Mouse (Mus musculus) forebrain, embryonic 14.5 days (tissue): ENCODE data around the gene Synj1. TPM values are rescaled to one million over a fixed set of nuclear protein-coding genes. Genes with fewer than 3 reads are reported as not detected.

Source experiments
- ATAC-seq: fragments of 200-750 bp; cut with Nextera tagmentation; 2 replicates; pipeline ENCODE4 v1.8.0; 2017; ENCODE audit warnings: mild to moderate bottlenecking, moderate library complexity
- DNase-seq: peaks from one replicate; pipeline ENCODE4 v3.0.0-alpha.2; 2015; ENCODE audit warnings: low spot score
- H3K27ac ChIP-seq: fragments of 300-500 bp; sonication (generic); 2 replicates; pipeline ENCODE4 v1.5.1; 2014; ENCODE audit warnings: low read depth, mild to moderate bottlenecking, control low read depth, low read length, moderate library complexity
- H3K27me3 ChIP-seq: fragments of 300-500 bp; sonication (generic); replicated peaks from 2 replicates; pipeline ENCODE4 v1.6.1; 2014; ENCODE audit warnings: low read length, control low read depth, mixed read lengths; ENCODE audit not compliant: control insufficient read depth, insufficient read depth
- H3K36me3 ChIP-seq: fragments of 300-500 bp; sonication (generic); 2 replicates; pipeline ENCODE4 v1.6.1; 2014; ENCODE audit warnings: low read length, control low read depth; ENCODE audit not compliant: control insufficient read depth, insufficient read depth
- H3K4me1 ChIP-seq: fragments of 300-500 bp; sonication (generic); 2 replicates; pipeline ENCODE4 v1.6.1; 2014; ENCODE audit warnings: antibody characterized with exemption, low read length, control low read depth; ENCODE audit not compliant: control insufficient read depth, insufficient read depth
- H3K4me2 ChIP-seq: fragments of 300-500 bp; sonication (generic); 2 replicates; pipeline ENCODE4 v1.6.1; 2014; ENCODE audit warnings: mild to moderate bottlenecking, control low read depth, low read length
- H3K4me3 ChIP-seq: fragments of 300-500 bp; sonication (generic); 2 replicates; pipeline ENCODE4 v1.5.1; 2014; ENCODE audit warnings: low read depth, low read length, control low read depth
- H3K9ac ChIP-seq: fragments of 300-500 bp; sonication (generic); 2 replicates; pipeline ENCODE4 v1.6.1; 2014; ENCODE audit warnings: mild to moderate bottlenecking, low read length, control low read depth, moderate library complexity
- H3K9me3 ChIP-seq: fragments of 300-500 bp; sonication (generic); replicated peaks from 2 replicates; pipeline ENCODE4 v1.6.1; 2016; ENCODE audit warnings: low read length, control low read depth, mixed read lengths; ENCODE audit not compliant: control insufficient read depth
- WGBS: fragments of 180-500 bp; shearing (Covaris S2); extraction: QIAGEN DNeasy Blood & Tissue Kit; methylation state at CpG from one replicate; pipeline ENCODE4 v1.1.7; 2014; 5-methylcytosine and 5-hydroxymethylcytosine counted together
- polyA plus RNA-seq: library from polyadenylated mRNA; unstranded; fragments of >200 nt; fragmentation: Nextera tagmentation; extraction: Ambion mirVana; gene quantifications from 2 replicates; pipeline ENCODE4 v1.2.1, GENCODE M21; 2014

The Synj1 gene
- polyA plus RNA-seq, 1 experiment from 2014 or later = 29.7 TPM

DNA sequence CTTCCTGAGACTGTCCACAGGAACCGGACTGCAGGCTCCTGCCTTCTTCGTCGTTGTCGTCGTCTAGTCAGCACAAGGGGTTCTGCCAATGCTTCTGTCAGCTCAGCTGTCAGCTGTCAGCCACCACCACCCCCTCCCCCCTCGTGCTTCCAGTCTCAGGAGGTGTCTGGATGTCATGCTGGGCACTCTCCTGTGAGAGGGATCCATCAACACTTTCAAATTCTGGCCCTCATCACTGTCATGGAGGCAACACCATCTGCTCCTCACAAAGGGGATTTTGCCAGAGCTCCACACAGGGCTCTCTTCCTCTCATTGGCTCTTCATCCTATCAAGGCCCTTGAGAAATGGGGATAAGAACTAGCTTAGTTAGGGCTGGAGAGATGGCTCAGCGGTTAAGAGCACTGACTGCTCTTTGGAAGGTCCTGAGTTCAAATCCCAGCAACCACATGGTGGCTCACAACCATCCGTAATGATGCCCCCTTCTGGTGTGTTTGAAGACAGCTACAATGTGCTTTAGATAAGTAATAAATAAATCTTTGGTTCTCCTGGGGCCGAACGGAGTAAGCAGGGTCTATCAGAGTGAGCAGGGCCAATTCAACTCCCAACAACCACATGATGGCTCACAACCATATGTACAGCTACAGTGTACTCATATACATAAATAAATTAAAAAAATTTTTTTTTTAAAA lies 89.5 kb downstream of the Synj1 start:
- H3K9me3 ChIP-seq = no peaks in the 10 kb centered on the region
- no peak overlapping the region for H3K9ac ChIP-seq
- 0 out of 2 replicates have a peak, but pooled peaks cover 5% of the 10 kb centered on the region for H3K36me3 ChIP-seq
- peaks cover 5% of the 10 kb centered on the region; the same call in 1 of the 2 replicates for H3K4me1 ChIP-seq
- DNase-seq (peak; percentile 79), ATAC-seq (peak; percentile 85)
- no peaks in the 10 kb centered on the region for H3K27me3 ChIP-seq
- H3K4me3 ChIP-seq = no peak overlapping the region
- H3K27ac ChIP-seq = peak overlapping the region; percentile 44; the same call in 1 of the 2 replicates
- 61% methylated on average over 10 of the region's 10 CpGs for WGBS
- no peak overlapping the region for H3K4me2 ChIP-seq

DNA sequence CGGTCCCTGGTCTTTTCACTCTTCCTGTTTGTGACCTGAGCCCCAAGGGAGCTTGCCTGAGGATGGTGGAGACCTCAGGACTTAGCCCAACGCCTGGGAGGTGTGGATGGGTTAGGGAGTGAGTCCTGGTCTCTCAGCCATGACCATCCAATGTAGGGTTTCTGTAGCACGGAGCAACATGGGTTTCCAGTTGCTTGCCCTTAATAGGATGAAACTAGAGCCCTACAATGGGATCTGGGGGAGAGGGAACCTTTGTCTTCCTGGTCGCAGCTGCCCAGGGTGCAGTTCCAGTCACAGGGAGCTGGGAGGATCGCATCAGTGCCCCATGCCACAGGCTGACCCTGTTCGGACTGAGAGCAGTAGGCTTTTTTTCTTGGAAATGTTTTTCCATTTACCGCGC lies 94.0 kb downstream of the Synj1 start:
- H3K36me3 ChIP-seq = no peaks in the 10 kb centered on the region

DNA sequence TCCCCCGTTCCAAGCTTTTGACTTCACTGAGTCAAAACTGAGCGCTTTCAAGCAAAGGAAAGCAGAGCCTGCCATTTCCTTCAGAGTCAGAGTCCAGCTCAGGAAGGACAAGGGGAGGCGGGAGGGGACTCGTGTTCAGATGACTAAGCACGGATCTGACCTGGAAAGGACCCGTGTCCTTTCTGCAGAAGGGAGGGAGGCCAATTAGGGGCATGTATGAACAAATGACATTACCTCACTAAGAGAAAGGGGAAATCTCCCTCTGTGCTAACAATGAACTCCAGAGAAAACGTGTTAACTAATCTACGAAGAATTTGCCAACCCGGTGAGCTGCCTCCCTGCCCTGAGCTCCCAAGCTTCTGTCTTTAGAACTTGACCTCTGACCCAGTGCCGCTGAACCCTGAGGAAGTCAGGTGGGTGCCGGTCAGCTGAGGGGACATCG lies 95.0 kb downstream of the Synj1 start:
- no peaks in the 10 kb centered on the region for H3K36me3 ChIP-seq
- no peaks in the 10 kb centered on the region for H3K9me3 ChIP-seq
- DNase-seq (no peak), ATAC-seq (no peak)
- 0 out of 2 replicates have a peak, but pooled peaks cover under 1% of the 10 kb centered on the region for H3K4me1 ChIP-seq
- no peaks in the 10 kb centered on the region for H3K27me3 ChIP-seq
- H3K27ac ChIP-seq = no peak overlapping the region
- H3K9ac ChIP-seq = no peak overlapping the region
- 22% methylated on average over 12 of the region's 12 CpGs for WGBS
- no peak overlapping the region for H3K4me3 ChIP-seq
- no peak overlapping the region for H3K4me2 ChIP-seq

More for the DNA sequence above, 94.0 kb downstream of the Synj1 start:
- 69% methylated on average over 8 of the region's 8 CpGs for WGBS
- H3K4me3 ChIP-seq = no peak overlapping the region
- DNase-seq = no peak
- no peak overlapping the region for H3K27ac ChIP-seq
- H3K4me2 ChIP-seq = no peak overlapping the region
- H3K9me3 ChIP-seq = no peaks in the 10 kb centered on the region
- H3K27me3 ChIP-seq = no peaks in the 10 kb centered on the region
- peaks cover 5% of the 10 kb centered on the region; the same call in 1 of the 2 replicates for H3K4me1 ChIP-seq
- no peak overlapping the region for H3K9ac ChIP-seq
- no peak for ATAC-seq

DNA sequence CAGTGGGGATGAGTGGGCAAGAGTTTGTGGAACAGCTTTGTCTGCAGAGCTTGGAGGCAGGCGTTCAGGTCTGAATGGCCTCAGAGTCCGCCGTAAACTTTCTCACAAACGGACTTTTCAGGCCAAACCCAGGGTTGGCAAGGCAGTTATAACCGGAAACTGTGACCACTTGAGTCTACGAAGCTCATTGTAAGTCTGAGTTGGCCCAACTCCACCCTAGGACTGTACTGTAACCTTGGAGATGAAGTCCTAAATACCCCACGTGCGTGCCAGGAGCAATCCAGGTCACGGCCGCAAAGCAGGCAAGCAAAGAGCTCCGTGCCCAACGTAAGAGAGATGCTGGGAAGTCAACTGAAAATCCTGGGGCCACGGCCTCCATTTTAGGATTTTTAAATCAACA lies 99.3 kb downstream of the Synj1 start:
- no peak overlapping the region for H3K9ac ChIP-seq
- WGBS = 95% methylated on average over 13 of the region's 13 CpGs
- H3K4me1 ChIP-seq = no peaks in the 10 kb centered on the region
- H3K4me3 ChIP-seq = no peak overlapping the region
- H3K36me3 ChIP-seq = no peaks in the 10 kb centered on the region
- H3K27ac ChIP-seq = no peak overlapping the region
- H3K4me2 ChIP-seq = no peak overlapping the region
- ATAC-seq (no peak), DNase-seq (no peak)
- H3K27me3 ChIP-seq = no peaks in the 10 kb centered on the region
- no peaks in the 10 kb centered on the region for H3K9me3 ChIP-seq

DNA sequence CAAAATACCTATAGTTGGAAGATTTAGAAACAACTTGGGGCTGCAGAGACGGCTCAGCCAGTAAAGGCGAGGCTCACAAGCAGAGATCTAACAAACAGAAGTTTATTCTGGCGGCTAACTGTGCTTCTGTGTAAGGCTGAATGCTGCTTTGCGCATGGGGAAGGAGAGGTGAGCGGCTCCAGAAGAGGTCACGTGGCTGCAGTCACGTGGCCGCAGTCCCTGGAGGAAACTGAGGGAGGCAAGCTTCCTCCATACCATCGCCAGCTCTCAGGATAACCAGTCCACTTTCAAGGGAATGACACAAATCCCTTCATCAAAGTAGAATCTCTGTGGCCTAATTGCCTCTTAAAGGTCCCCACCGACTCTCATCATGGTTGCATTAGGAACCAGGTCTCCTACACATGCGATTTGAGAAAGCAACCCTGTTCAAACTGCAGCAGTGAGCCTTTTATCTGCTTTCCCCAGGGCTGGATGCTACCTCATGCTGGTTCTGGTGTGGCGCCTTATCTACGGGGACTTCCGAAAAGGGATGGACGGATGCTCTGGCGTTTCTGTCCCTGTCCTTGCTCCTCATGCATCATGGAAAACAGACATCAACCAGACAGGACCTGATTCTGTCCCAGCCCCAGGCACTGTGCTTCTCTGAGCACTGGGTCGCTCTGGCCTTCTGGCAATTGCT lies 100.1 kb downstream of the Synj1 start:
- no peaks in the 10 kb centered on the region for H3K4me1 ChIP-seq
- H3K27ac ChIP-seq = no peak overlapping the region
- no peak overlapping the region for H3K9ac ChIP-seq
- DNase-seq (no peak), ATAC-seq (no peak)
- H3K27me3 ChIP-seq = no peaks in the 10 kb centered on the region
- WGBS = 83% methylated on average over 17 of the region's 17 CpGs
- no peaks in the 10 kb centered on the region for H3K36me3 ChIP-seq
- H3K4me2 ChIP-seq = no peak overlapping the region
- no peaks in the 10 kb centered on the region for H3K9me3 ChIP-seq
- H3K4me3 ChIP-seq = no peak overlapping the region

DNA sequence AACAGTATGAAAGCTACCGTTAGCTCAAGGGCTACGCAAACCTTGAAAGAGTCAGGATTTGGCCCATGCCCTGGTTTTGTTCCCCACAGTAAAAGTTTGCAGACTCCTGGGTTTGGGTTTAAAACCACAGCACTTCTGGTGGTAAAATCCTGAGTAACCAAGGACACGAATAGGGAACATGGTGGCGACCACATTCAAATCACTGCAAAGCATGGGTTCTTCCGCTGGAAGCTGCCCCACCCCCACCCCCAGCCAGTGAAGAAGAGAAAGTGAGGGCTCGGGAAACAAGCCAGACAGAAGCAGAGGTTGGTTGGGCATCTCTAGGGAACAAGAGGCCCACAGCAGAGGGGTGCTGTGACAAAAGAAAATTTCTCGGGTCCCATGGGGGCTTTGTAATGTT lies 103.9 kb downstream of the Synj1 start:
- H3K36me3 ChIP-seq = no peaks in the 10 kb centered on the region
- H3K4me1 ChIP-seq = no peaks in the 10 kb centered on the region
- no peak overlapping the region for H3K27ac ChIP-seq
- ATAC-seq (no peak), DNase-seq (no peak)
- 66% methylated on average over 7 of the region's 7 CpGs for WGBS
- H3K27me3 ChIP-seq = no peaks in the 10 kb centered on the region
- no peak overlapping the region for H3K4me2 ChIP-seq
- no peak overlapping the region for H3K9ac ChIP-seq
- H3K4me3 ChIP-seq = no peak overlapping the region
- no peaks in the 10 kb centered on the region for H3K9me3 ChIP-seq

DNA sequence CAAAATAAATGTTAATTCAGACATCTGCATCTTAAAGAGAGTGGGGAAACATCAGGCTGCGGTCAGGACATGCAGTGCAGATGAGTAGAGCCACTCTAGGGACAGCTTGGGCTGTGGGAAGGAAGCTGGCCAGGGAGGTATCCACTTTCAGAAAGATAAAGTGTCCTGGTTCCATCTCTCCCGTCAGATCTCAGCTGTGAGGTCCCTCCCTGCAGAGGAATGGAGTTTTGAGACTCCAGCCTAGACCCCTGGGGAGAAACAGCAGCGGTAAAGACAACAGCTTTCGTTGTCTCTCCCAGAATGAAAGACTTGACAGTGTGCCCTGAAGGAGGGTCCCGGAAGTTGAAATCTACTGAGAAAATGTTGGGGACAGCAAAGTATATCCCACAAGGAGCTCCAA lies 107.8 kb downstream of the Synj1 start:
- no peak for DNase-seq
- no peak for ATAC-seq
- no peaks in the 10 kb centered on the region for H3K9me3 ChIP-seq
- no peaks in the 10 kb centered on the region for H3K36me3 ChIP-seq
- H3K9ac ChIP-seq = no peak overlapping the region
- H3K4me3 ChIP-seq = no peak overlapping the region
- no peak overlapping the region for H3K27ac ChIP-seq
- 46% methylated on average over 5 of the region's 5 CpGs for WGBS
- no peak overlapping the region for H3K4me2 ChIP-seq
- no peaks in the 10 kb centered on the region for H3K27me3 ChIP-seq
- no peaks in the 10 kb centered on the region for H3K4me1 ChIP-seq

DNA sequence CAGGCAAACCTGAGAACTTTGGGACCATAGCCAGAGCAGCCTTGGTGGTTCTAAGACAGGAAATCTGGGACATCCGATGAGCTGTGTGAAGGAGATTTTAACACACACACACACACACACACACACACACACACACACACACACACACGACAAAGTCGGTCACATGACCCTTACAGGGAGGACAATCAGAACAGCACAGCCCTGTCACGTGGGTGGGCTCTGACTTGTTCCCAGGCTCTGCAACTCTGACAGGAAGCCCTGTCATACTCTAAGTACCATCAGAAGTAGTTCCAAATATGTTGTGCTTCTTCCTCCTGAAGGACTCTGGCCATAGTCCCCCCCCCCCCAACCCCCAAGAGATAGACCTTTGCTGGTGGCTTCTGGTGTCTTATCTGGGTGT lies 109.7 kb downstream of the Synj1 start:
- Histone ChIP-seq H3K4me2 (no peak overlapping the region), H3K4me3 (no peak overlapping the region), H3K36me3 (no peaks in the 10 kb centered on the region), H3K27ac (no peak overlapping the region), H3K27me3 (no peaks in the 10 kb centered on the region), H3K4me1 (no peaks in the 10 kb centered on the region), H3K9me3 (no peaks in the 10 kb centered on the region), H3K9ac (no peak overlapping the region)
- WGBS = 79% methylated on average over 4 of the region's 4 CpGs
- DNase-seq = no peak
- no peak for ATAC-seq

DNA sequence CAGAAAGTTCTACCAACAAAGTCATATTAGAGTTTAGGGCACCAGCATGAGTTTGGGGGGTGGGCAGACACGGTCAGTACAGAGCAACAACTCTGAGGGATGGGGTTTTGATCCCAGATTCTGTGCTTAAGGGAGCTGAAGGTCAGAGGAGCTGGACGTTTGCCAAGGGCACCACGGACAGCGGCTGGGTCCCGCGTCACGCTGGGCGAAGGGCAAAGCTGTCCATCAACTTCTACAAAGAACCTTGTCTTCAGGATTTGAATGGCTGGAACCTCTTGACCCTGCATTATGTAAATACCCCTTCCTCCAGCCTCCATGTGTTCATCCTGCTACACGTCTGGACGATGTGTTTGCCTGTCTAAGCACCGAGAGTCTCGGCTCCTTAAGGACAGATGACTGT lies 111.6 kb downstream of the Synj1 start:
- no peaks in the 10 kb centered on the region for H3K9me3 ChIP-seq
- no peak overlapping the region for H3K9ac ChIP-seq
- H3K4me2 ChIP-seq = no peak overlapping the region
- WGBS = 65% methylated on average over 12 of the region's 12 CpGs
- H3K4me1 ChIP-seq = no peaks in the 10 kb centered on the region
- no peak overlapping the region for H3K4me3 ChIP-seq
- no peaks in the 10 kb centered on the region for H3K27me3 ChIP-seq
- ATAC-seq (no peak), DNase-seq (no peak)
- no peak overlapping the region for H3K27ac ChIP-seq
- no peaks in the 10 kb centered on the region for H3K36me3 ChIP-seq
